Mouse (Mus musculus) adrenal gland, postnatal 25 days (tissue): ENCODE results near the gene Csrp3. TPM values are rescaled to one million over a fixed set of nuclear protein-coding genes. Genes with fewer than 3 reads are reported as not detected.

Experiments used
- DNase-seq: peaks from one replicate; pipeline ENCODE4 v3.0.0; 2021; ENCODE audit warnings: mixed read lengths
- total RNA-seq: library from RNA; stranded (reverse); gene quantifications from 2 replicates; pipeline ENCODE4 v1.2.3, GENCODE M21; 2021

The Csrp3 gene
- total RNA-seq, 1 experiment from 2014 or later, result not detected

GRCm38 (mm10) chr7:48829177-48829910, 18.5 kb downstream of the Csrp3 start:
- DNase-seq, result no peak

GRCm38 (mm10) chr7:48825170-48825569, 22.7 kb downstream of the Csrp3 start:
- no peak for DNase-seq

GRCm38 (mm10) chr7:48824671-48825070, 23.2 kb downstream of the Csrp3 start:
- no peak for DNase-seq

GRCm38 (mm10) chr7:48823621-48824020, 24.2 kb downstream of the Csrp3 start:
- DNase-seq, result no peak

GRCm38 (mm10) chr7:48821654-48822053, 26.2 kb downstream of the Csrp3 start:
- no peak for DNase-seq

GRCm38 (mm10) chr7:48813594-48813993, 34.2 kb downstream of the Csrp3 start:
- no peak for DNase-seq

- no peak for DNase-seq
These were observed 35.5 kb downstream of the Csrp3 start for GRCm38 (mm10) chr7:48812358-48812757.

- no peak for DNase-seq
These were observed 37.2 kb downstream of the Csrp3 start for GRCm38 (mm10) chr7:48810652-48811051.

- no peak for DNase-seq
These were observed 41.2 kb downstream of the Csrp3 start for GRCm38 (mm10) chr7:48806587-48806986.

- no peak for DNase-seq
These were observed 44.5 kb downstream of the Csrp3 start for GRCm38 (mm10) chr7:48803381-48803780.

- DNase-seq, result no peak
These were observed 52.7 kb downstream of the Csrp3 start for GRCm38 (mm10) chr7:48795130-48795529.

- DNase-seq, result no peak
These were observed 56.4 kb downstream of the Csrp3 start for GRCm38 (mm10) chr7:48791412-48791811.

- no peak for DNase-seq
These were observed 57.7 kb downstream of the Csrp3 start for GRCm38 (mm10) chr7:48790117-48790516.

- DNase-seq, result peak; percentile 89
These were observed 58.8 kb downstream of the Csrp3 start, which contains the start of gene Zdhhc13 for GRCm38 (mm10) chr7:48788851-48789572. Gene Zdhhc13, plus strand, starts transcription at chr7:48789003.

- no peak for DNase-seq
These were observed 59.5 kb downstream of the Csrp3 start for GRCm38 (mm10) chr7:48788348-48788747.

- DNase-seq, result no peak
These were observed 62.9 kb downstream of the Csrp3 start for GRCm38 (mm10) chr7:48784773-48785523.

- no peak for DNase-seq
These were observed 65.4 kb downstream of the Csrp3 start for GRCm38 (mm10) chr7:48782432-48782831.

Other genes with a start within 250 kb of the Csrp3 start
- not detected in 2 replicates for gene Mrgprb3, start 204.2 kb downstream of the Csrp3 start, total RNA-seq
- 8.2 and 9.7 TPM in 2 replicates for gene Zdhhc13, start 59.0 kb downstream of the Csrp3 start, total RNA-seq
- gene E2f8, start 33.6 kb upstream of the Csrp3 start, total RNA-seq, result 3.6 and 4.5 TPM in 2 replicates
- gene Nav2, start 60.7 kb upstream of the Csrp3 start, total RNA-seq, result 9.8 and 11.6 TPM in 2 replicates